Mouse (Mus musculus) brain, embryonic 18.5 days (tissue): Measurements from ENCODE around the gene Pgk1.

Source experiments
- DNase-seq: peaks from one replicate; pipeline ENCODE4 v3.0.0-alpha.2; 2012; ENCODE audit warnings: low read depth, low spot score

The Pgk1 gene

DNA sequence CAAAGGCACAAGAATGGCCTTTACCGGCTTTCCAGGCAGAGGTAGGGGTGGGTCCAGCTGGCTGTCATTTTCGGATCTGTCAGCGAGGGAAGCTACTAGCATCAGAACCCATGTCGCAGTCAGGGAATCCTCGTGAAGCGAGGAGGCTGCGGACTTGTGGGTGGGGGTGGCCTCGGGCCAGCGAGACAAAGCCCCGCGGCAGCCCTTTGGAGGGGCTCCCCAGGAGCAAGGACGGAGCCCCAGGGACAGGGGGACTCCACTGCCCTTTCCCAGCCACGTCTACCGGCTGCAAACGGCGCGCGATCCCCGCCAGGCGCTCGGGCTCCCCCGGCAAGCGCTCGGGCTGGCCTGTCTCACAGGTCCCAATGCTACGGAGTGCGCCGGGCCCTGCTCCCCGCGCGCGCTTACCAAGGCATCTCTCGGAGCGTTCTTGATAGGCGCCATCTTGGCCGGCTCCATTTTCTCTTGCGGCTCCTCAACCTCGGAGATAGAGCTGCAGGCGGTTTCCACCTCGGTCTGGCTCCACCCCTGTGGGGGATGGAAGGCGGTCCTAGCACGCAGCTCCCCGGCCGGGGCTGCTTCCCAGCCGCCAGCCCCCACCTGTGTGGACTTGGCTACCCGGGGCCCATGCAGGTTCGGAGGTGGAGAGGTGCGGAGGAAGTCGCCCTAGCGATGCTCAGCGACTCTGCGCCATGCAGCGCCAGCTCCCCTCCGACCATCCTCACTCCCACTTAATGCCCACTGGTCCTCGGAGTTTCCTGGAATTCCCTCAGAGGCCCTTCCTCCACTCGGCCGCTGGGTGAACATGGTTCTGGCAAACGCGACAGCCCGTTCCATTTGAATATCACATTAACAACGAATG lies 32.5 kb downstream of the Pgk1 start:
- DNase-seq: peak; percentile 45

DNA sequence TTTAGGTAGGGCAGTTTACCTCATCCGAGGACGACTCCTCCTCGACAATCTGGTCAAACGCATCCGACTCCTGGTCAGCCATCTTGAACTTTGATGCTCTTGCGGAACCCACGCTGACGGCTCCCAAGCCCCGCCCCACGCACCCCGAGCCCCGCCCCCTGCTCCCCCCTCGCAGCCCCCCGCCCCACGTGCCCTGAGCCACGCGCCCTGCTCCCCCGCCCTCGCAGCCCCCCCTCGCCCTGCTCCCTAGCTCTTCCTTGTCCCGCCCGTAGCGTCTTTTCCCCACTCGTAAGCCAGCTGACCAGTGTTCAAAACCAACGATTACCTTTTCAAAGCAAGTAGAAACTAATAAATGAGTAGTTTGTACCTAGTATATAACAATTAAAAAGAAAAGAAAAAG lies 34.2 kb downstream of the Pgk1 start, which contains the start of gene Taf9b:
Taf9b (minus strand) TSS at position 101 of the 400 bp plus-strand sequence.
- DNase-seq: no peak
